Mouse (Mus musculus): ENCODE results near the gene Mylk. TPM values are rescaled to one million over a fixed set of nuclear protein-coding genes. Genes with fewer than 3 reads are reported as not detected.

The Mylk gene
- total RNA-seq, 2 experiments from 2014 or later: 21.8 to 26.2 TPM

- DNase-seq (ENCODE audit: low spot score): no peak
Observed at GRCm38 (mm10) chr16:34978018-34978417, 233.0 kb downstream of the Mylk start.

- no peak for DNase-seq (ENCODE audit: low spot score)
Observed at GRCm38 (mm10) chr16:34981009-34981408, 236.0 kb downstream of the Mylk start.

DNA sequence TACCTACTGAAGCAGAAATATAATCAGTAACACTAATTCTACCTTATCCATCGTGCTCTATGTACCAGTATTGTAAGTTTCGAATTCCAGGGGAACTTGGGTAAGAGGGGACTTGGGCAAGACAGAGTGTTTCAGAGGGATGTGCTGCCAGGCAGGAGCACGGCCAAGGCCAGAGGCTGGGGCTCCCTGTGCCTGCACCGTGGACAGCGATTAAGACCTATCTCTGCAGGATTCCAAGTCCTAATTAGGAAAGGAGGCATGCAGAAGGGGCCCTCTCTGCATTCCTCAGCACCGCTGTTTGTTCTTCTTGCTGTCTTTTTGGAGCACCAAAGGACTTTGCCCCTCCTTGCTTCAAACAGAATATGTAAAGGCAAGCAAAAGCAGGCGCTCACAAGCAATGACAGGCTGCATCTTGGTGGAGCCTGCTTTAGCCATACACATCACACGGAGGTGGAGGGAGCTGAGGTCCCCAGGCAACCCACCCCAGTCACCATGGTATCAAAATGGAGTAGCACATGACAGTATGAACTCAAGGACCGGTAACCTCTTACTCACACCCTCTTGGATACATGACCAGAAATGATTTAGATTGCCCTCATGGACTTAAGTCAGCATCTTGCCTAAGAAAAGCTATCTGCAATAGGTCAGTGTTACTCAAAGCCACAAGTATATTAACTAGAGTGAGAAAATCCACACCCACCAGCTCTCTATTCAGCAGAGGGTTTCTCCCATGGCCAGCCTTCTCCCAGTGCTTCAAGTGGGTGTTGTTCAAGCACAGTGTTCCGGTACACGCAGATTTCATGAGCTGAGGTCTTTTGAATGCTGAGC, 239.4 kb downstream of the Mylk start:
- no peak for DNase-seq (ENCODE audit: low spot score)

DNA sequence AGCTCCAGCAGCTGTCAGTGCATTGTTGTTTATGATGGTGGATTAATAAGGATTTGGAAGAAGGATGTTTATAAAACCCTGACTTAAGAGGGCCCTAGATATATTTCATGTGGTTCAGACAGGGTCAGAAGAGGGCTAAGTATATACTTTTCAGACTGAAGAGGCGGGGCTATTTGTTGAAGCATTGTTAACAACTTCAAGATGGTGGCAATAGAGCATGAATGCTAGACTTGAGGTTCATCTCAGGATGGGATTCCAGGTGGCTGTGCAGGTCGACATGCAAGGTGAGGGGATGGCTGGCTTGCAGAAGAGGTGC, 240.0 kb downstream of the Mylk start:
- no peak for DNase-seq (ENCODE audit: low spot score)

DNA sequence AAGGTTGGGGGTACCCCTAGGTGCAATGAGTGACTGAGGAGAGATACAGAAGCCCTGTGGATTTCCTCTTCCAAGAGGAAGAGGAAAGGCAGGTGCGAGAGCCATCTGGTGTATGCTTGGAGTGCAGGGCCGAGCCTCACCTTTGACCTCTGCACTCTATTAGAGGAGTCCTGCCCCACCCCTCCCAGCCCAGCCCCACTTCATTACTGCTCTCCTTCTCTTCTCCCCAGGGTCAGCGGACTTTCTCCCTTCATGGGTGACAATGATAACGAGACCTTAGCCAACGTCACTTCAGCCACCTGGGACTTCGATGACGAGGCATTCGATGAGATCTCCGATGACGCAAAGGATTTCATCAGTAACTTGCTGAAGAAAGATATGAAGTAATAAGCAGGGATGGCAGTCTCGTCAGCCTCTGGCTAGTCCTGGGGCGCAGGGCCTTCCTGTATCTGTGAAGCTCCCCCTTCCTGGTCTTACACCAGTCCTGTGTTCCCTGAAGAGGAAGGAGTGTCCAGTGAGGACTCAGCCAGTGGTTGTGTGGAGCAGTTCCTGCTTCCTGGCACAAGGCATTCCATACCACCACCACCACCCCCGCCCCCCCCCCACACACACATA, 241.3 kb downstream of the Mylk start:
- no peak for DNase-seq (ENCODE audit: low spot score)

- no peak for DNase-seq (ENCODE audit: low spot score)
Observed at GRCm38 (mm10) chr16:34991365-34991764, 246.4 kb downstream of the Mylk start.

DNA sequence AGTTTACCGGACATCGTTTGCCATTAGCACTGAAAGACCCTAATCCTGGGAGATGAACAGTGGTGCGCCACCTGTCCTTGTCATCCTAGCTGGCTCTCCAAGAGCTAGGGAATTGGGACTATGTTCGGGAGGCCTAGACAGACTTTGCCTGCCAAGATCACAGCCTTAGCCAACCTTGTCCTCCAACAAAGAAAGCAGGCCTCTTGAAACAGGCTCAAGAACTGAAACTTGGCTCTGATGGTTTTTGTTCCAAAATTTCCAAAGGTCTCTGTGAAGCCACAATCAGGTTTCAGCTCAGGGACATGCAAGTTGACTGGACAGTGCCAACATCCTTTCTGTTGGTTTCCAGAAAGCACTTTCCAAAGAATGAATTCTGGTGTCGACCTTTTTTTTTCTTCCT, 247.8 kb downstream of the Mylk start:
- peak; percentile 24 for DNase-seq (ENCODE audit: low spot score)

GRCm38 (mm10) chr16:34993694-34994330, 248.8 kb downstream of the Mylk start:
- no peak for DNase-seq (ENCODE audit: low spot score)

DNA sequence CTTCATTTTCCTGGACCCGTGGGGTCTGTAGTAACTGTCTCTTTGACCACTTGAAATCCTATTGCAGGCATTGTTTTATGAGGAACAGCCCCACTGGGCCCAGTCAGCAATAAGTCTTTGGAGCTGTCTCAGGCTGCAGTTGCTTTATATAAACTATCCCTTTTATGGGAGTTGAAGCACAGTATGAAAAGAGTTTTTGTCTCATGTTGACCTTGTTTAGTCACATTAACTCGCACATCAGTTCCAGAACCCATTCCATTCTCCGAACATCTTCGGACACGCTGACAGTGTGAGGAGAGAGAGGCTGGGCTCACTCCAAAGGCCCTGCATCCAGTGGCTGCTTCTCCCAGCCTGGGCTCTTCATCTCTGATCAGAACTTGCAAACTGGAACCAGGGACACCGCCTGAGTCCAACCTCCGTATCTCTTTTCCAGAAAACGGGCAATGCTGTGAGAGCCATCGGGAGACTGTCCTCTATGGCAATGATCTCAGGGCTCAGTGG, 249.7 kb downstream of the Mylk start:
- no peak for DNase-seq (ENCODE audit: low spot score)

DNA sequence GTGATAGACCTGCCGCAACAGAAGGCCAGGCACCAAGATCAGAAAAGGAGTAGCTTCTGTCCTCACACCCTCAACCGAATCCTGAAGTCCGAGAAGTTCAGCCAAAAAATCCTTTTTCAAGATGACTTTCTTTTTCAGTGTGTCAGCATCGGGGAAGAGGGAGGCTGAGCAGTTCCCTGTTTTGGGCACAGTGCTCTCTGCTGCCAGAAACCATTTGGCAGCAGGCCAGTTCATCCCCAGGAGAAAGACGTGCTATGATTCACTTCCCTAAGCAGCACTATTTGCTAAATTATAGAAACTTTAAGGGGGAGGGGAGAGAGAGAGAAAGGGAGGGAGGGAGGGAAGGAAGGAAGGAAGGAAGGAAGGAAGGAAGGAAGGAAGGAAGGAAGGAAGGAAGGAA, 251.1 kb downstream of the Mylk start:
- DNase-seq (ENCODE audit: low spot score): peak; percentile 72

GRCm38 (mm10) chr16:34997052-34997451, 252.0 kb downstream of the Mylk start:
- no peak for DNase-seq (ENCODE audit: low spot score)

DNA sequence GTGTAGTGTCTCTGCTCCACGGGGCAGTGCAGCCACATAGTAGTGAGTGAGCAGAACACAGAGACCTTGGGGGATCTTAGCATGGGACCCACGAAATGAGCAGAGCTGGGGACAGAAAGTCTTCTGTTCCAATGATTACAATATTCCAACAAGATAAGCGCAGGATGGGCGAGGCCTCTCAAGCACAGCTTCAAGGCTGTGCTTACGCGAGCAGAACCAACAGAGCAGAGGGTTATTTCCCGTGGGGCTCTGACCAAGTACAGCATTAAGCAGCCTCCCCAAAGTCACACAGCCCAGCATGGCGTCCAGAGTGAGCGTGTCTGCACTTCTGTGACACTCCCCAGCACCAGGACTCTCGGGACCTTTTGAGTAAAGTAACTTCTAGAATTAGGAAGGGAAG, 252.6 kb downstream of the Mylk start:
- no peak for DNase-seq (ENCODE audit: low spot score)

- DNase-seq (ENCODE audit: low spot score): no peak
Observed at GRCm38 (mm10) chr16:34999016-34999415, 254.0 kb downstream of the Mylk start.

- DNase-seq (ENCODE audit: low spot score): no peak
Observed at GRCm38 (mm10) chr16:34999986-35000385, 255.0 kb downstream of the Mylk start.

GRCm38 (mm10) chr16:35000923-35001560, 256.0 kb downstream of the Mylk start:
- DNase-seq (ENCODE audit: low spot score): peak; percentile 18

- DNase-seq (ENCODE audit: low spot score): no peak
Observed at GRCm38 (mm10) chr16:35004356-35004755, 259.3 kb downstream of the Mylk start.

GRCm38 (mm10) chr16:35004756-35005155, 259.7 kb downstream of the Mylk start:
- DNase-seq (ENCODE audit: low spot score): no peak

- no peak for DNase-seq (ENCODE audit: low spot score)
Observed at GRCm38 (mm10) chr16:35006251-35006650, 261.2 kb downstream of the Mylk start.

- no peak for DNase-seq (ENCODE audit: low spot score)
Observed at GRCm38 (mm10) chr16:35007361-35007760, 262.4 kb downstream of the Mylk start.

- no peak for DNase-seq (ENCODE audit: low spot score)
Observed at GRCm38 (mm10) chr16:35008447-35008846, 263.4 kb downstream of the Mylk start.

GRCm38 (mm10) chr16:35013501-35013900, 268.5 kb downstream of the Mylk start:
- no peak for DNase-seq (ENCODE audit: low spot score)

DNA sequence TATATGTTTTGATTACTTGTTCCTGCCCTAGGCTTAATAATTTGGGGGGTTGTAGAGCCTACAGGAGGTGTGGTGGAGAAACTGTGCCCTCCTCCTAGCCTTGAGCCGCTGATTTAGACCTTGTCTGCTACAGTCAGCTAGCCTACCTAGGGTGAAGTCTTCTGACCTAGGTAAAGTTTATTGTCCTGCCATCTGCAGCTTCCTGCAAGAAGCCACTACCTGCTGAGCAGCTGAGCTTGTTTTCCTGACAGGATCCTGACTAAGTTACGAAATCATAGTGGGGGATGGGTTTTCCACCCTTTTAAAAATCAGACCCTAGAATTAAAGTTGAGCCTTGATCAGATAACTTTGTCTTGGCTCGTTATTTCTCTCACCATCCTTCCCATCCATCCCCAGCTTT, 271.5 kb downstream of the Mylk start:
- no peak for DNase-seq (ENCODE audit: low spot score)

Measured in gastrocnemius, adult 18-20 months (tissue).